ENCODE assay signal across 20 mouse cellular contexts in the genomic region with DNA sequence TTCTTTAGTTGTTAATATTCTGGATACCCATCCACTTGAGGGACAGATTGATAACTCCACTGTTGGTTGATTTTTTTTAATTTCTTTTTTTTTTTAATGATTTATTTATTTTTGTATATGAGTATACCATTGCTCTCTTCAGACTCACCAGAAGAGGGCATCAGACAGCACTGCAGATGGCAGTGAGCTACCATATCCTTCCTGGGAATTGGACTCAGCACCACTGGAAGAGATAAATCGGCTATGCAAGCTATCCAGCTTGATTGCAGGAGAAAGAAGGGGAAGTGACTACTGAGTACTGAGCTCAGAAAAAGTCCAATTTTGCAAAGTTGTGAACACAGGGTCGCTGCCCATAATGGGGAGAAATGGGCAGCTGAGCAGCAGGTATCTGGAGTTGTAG. TPM values are rescaled to one million over a fixed set of nuclear protein-coding genes. Genes with fewer than 3 reads are reported as not detected.
DNase-seq lines count a peak whose midpoint lies in the region; TF ChIP-seq lines count a peak whose summit lies in the region.
"Not testable (repeated sequence)": the region's sequence is repeated elsewhere in the genome, so short reads cannot be mapped to it uniquely, and the experiment has no call there.
"Had no signal": no experiment of that assay in that cellular context is flagged by ENCODE, and none has a peak within 500 bp of the region (broad histone marks: within the 10 kb centered on the region; RNA-seq: fewer than 3 reads in every experiment).

No protein-coding gene starts in this region.

- not testable (repeated sequence) for H3K27ac ChIP-seq in MEL (ENCODE audit: control insufficient read depth, low read depth, low read length)

- not testable (repeated sequence) for H3K4me1 ChIP-seq in E14TG2a.4 (replicated peaks; ENCODE audit: low read depth, low read length); MEL (ENCODE audit: control insufficient read depth in 1 of 2, insufficient read depth in 2 of 2, low read length in 2 of 2)

- H3K9ac ChIP-seq in MEL (ENCODE audit: control insufficient read depth, low read depth, low read length, poor library complexity, severe bottlenecking), result not testable (repeated sequence)

- not testable (repeated sequence) for TF ChIP-seq POLR2A in MEL (IDR thresholded peaks at IDR 0.05; ENCODE audit: control insufficient read depth in 1 of 2, insufficient read depth in 1 of 2, low read depth in 1 of 2, low read length in 2 of 2, poor library complexity in 1 of 2)

- H3K79me2 ChIP-seq in MEL (ENCODE audit: control insufficient read depth, insufficient read depth, low read length, poor library complexity), result not testable (repeated sequence)

- DNase-seq in 3134 (ENCODE audit: extremely low read depth, insufficient read length, low spot score) (peak; percentile 22), ES-CJ7 (ENCODE audit: low read depth, low spot score) (peak; percentile 73), MEL (ENCODE audit: low read depth, low spot score) (peak; percentile 3), NIH3T3 (ENCODE audit: low read depth) (peak; percentile 20), WW6 (ENCODE audit: low read depth, low spot score) (peak; percentile 31), adipocyte (ENCODE audit: low spot score) (peak; percentile 70)
- peak; percentile 3 for DNase-seq in CD4-positive, CD25-positive, alpha-beta regulatory T cell, adult 2 months (ENCODE audit: low read depth, low spot score)

- peaks cover 10% of the 10 kb centered on the region for H3K36me3 ChIP-seq in E14TG2a.4 (ENCODE audit: insufficient read depth, low read length)
- not testable (repeated sequence) for H3K36me3 ChIP-seq in MEL (ENCODE audit: control insufficient read depth in 1 of 2, insufficient read depth in 2 of 2, low read length in 2 of 2)

- TF ChIP-seq RAD21 in MEL (IDR thresholded peaks at IDR 0.05; ENCODE audit: low read depth, low read length), result not testable (repeated sequence)

- H3K27me3 ChIP-seq in E14TG2a.4 (ENCODE audit: insufficient read depth, low read length); MEL (ENCODE audit: control insufficient read depth in 1 of 2, insufficient read depth in 2 of 2, low read length in 2 of 2): not testable (repeated sequence)

- peak overlapping the region; percentile 83 for H3K4me3 ChIP-seq in E14TG2a.4 (replicated peaks; ENCODE audit: low read length)
- not testable (repeated sequence) for H3K4me3 ChIP-seq in MEL (ENCODE audit: control insufficient read depth in 1 of 2, insufficient read depth in 1 of 2, low read depth in 2 of 2, low read length in 2 of 2)

- TF ChIP-seq CTCF in E14TG2a.4 (conservative IDR thresholded peaks at IDR 0.05; ENCODE audit: low read length) (peak; percentile 40), MEL (IDR thresholded peaks at IDR 0.05 in 2 of 3, conservative IDR thresholded peaks at IDR 0.05 in 1 of 3; ENCODE audit: control insufficient read depth in 1 of 3, insufficient read depth in 1 of 3, low read depth in 2 of 3, low read length in 3 of 3, poor library complexity in 1 of 3, severe bottlenecking in 1 of 3) (0 out of 6 replicates have a peak, but pooled peaks of 1 of the 3 experiments have one; percentile 12)

- TF ChIP-seq EP300 in MEL (IDR thresholded peaks at IDR 0.05; ENCODE audit: low read depth in 1 of 2, low read length in 2 of 2), result not testable (repeated sequence)

- not testable (repeated sequence) for H3K9me3 ChIP-seq in E14TG2a.4 (ENCODE audit: low read length); MEL (replicated peaks; ENCODE audit: insufficient read depth, low read length)

TF ChIP-seq in MEL, 35 proteins besides CTCF, POLR2A, EP300 and RAD21:
- 0 out of 2 replicates have a peak, but pooled peaks have one; percentile 9 for TF ChIP-seq SMC3 (IDR thresholded peaks at IDR 0.05; ENCODE audit: low read depth, low read length)

RNA-seq across cellular contexts. Expression of a gene that starts 0.5 kb away (rescaled TPM):
- total RNA-seq in MEL (2012; rRNA removed), result 0.12 TPM in 1 of 2 replicates, not detected in the other
- under 1 TPM in 1 of 2 experiments, not detected in 1; 0.04 TPM for polyA plus RNA-seq in MEL (2012; ENCODE audit: insufficient read depth in 1 of 2, insufficient read length in 2 of 2, low read depth in 1 of 2, low replicate concordance in 2 of 2, missing spikeins in 1 of 2)
- total RNA-seq: common myeloid progenitor, adult 5-6 weeks had no signal
- polyA plus RNA-seq: activated CD4-positive, CD25-positive, alpha-beta regulatory T cell, adult 4 months; adrenal gland, adult 2 months; embryonic facial prominence, embryonic 11.5 days; embryonic facial prominence, embryonic 13.5 days; embryonic facial prominence, embryonic 15.5 days; erythroblast, embryonic 14.5 days; forebrain, embryonic 12.5 days; forebrain, embryonic 14.5 days; forebrain, embryonic 16.5 days; frontal cortex, adult 2 months; G1E had no signal

RNA-seq across cellular contexts. Expression of a gene that starts 1.5 kb away (rescaled TPM):
- 5.8 and 6.3 TPM in 2 replicates for total RNA-seq in MEL (2012; rRNA removed)
- 100 to 1,000 TPM in 1 of 2 experiments, 1 to 10 TPM in 1; 6.4 to 803 TPM for polyA plus RNA-seq in MEL (2012; ENCODE audit: insufficient read depth in 1 of 2, insufficient read length in 2 of 2, low read depth in 1 of 2, low replicate concordance in 2 of 2, missing spikeins in 1 of 2)
- polyA plus RNA-seq: adrenal gland, adult 2 months; erythroblast, embryonic 14.5 days had no signal

RNA-seq across cellular contexts. Expression of a gene that starts 39.0 kb away (rescaled TPM):
- total RNA-seq in MEL (2012; rRNA removed), result not detected in 2 replicates
- not detected for polyA plus RNA-seq in MEL (2012; ENCODE audit: insufficient read depth in 1 of 2, insufficient read length in 2 of 2, low read depth in 1 of 2, low replicate concordance in 2 of 2, missing spikeins in 1 of 2)
- polyA plus RNA-seq: erythroblast, embryonic 14.5 days had no signal

Comparison
In these comparisons a context has a peak if more than half of its experiments do, and no peak if none do; other contexts are left out.
1. DNase-seq: peak in every context shown above with its lines; median percentile 73 in ES-CJ7; 70 in adipocyte; 31 in WW6; 22 in 3134; 20 in NIH3T3; 3 in CD4-positive, CD25-positive, alpha-beta regulatory T cell, adult 2 months; 3 in MEL.